Mouse (Mus musculus) E14TG2a.4 (cell line): ENCODE data around the gene Lmna.

Experiments used
- CTCF ChIP-seq: conservative IDR thresholded peaks from 2 replicates; pipeline ENCODE4 v1.5.1; 2014; ENCODE audit warnings: low read length
- NANOG ChIP-seq: IDR thresholded peaks from 2 replicates; pipeline ENCODE4 v1.6.1; 2014; ENCODE audit warnings: borderline replicate concordance, low read length, mixed read lengths
- POU5F1 ChIP-seq: IDR thresholded peaks from 2 replicates; pipeline ENCODE4 v1.6.1; 2014; ENCODE audit warnings: low read length, borderline replicate concordance

GRCm38 (mm10) chr3:88503505-88503863 is 6.3 kb downstream of the Lmna start:
- no peak for TF ChIP-seq CTCF
- no peak for TF ChIP-seq POU5F1
- no peak for TF ChIP-seq NANOG
